ENCODE assay signal across 11 mouse cellular contexts in genomic region chr11:21995534-21996324, GRCm38 (mm10). TPM values are rescaled to one million over a fixed set of nuclear protein-coding genes. Genes with fewer than 3 reads are reported as not detected.
A peak's percentile ranks its signal among the peaks of the same experiment; 100 is the strongest.
DNase-seq lines count a peak whose midpoint lies in the region; ATAC-seq and TF ChIP-seq lines count a peak whose summit lies in the region.
"Had no signal": no experiment of that assay in that cellular context is flagged by ENCODE, and none has a peak within 500 bp of the region (broad histone marks: within the 10 kb centered on the region; RNA-seq: fewer than 3 reads in every experiment).

No protein-coding gene starts in this region.

- no peaks in the 10 kb centered on the region for H3K9me3 ChIP-seq in intestine, embryonic 14.5 days (ENCODE audit: control insufficient read depth, low read length)
- H3K9me3 ChIP-seq in intestine, embryonic 16.5 days (ENCODE audit: control insufficient read depth, low read length) = no peaks in the 10 kb centered on the region; the same call in 1 of the 2 replicates
- H3K9me3 ChIP-seq in forebrain, embryonic 12.5 days = no peaks in the 10 kb centered on the region
- H3K9me3 ChIP-seq in limb, embryonic 14.5 days (ENCODE audit: control insufficient read depth, low read length) = no peaks in the 10 kb centered on the region
- H3K9me3 ChIP-seq: neural tube, embryonic 12.5 days had no signal

- H3K4me3 ChIP-seq in intestine, embryonic 14.5 days (ENCODE audit: low read depth, low read length) = no peak overlapping the region
- no peak overlapping the region for H3K4me3 ChIP-seq in intestine, embryonic 16.5 days (ENCODE audit: low read length)
- peak overlapping the region; percentile 79 for H3K4me3 ChIP-seq in forebrain, embryonic 12.5 days (replicated peaks)
- 0 out of 2 replicates have a peak overlapping the region, but pooled peaks have one; percentile 29 for H3K4me3 ChIP-seq in limb, embryonic 14.5 days (replicated peaks; ENCODE audit: low read length)

- peaks cover under 1% of the 10 kb centered on the region for H3K4me1 ChIP-seq in intestine, embryonic 14.5 days (replicated peaks; ENCODE audit: control insufficient read depth, insufficient read depth, low read length)
- peaks cover 12% of the 10 kb centered on the region for H3K4me1 ChIP-seq in intestine, embryonic 16.5 days (ENCODE audit: control insufficient read depth, insufficient read depth, low read length)
- H3K4me1 ChIP-seq in forebrain, embryonic 12.5 days = peaks cover 67% of the 10 kb centered on the region
- H3K4me1 ChIP-seq in limb, embryonic 14.5 days (ENCODE audit: control insufficient read depth, insufficient read depth, low read length) = 0 out of 2 replicates have a peak, but pooled peaks cover 4% of the 10 kb centered on the region

- H3K9ac ChIP-seq in intestine, embryonic 14.5 days (ENCODE audit: low read length) = no peak overlapping the region
- no peak overlapping the region for H3K9ac ChIP-seq in intestine, embryonic 16.5 days (ENCODE audit: low read depth, low read length)
- peak overlapping the region; percentile 97 for H3K9ac ChIP-seq in forebrain, embryonic 12.5 days
- no peak overlapping the region for H3K9ac ChIP-seq in limb, embryonic 14.5 days (ENCODE audit: low read depth, low read length, severe bottlenecking)
- H3K9ac ChIP-seq: neural tube, embryonic 12.5 days had no signal

- peak; percentile 77 for DNase-seq in intestine, embryonic 14.5 days (ENCODE audit: low spot score)
- peak; percentile 38 for DNase-seq in R1 (ENCODE audit: low read depth, low spot score)
- DNase-seq in limb, embryonic 14.5 days (ENCODE audit: low spot score) = no peak
- no peak for DNase-seq in gastrocnemius, postnatal 25 days
- no peak for DNase-seq in thymus, postnatal 0 days (ENCODE audit: low spot score)
- DNase-seq in frontal cortex, postnatal 14 days (ENCODE audit: low spot score in 2 of 2) = no peak
- DNase-seq: thymus, postnatal 14 days had no signal

- H3K4me2 ChIP-seq in intestine, embryonic 14.5 days (ENCODE audit: low read length) = no peak overlapping the region
- no peak overlapping the region for H3K4me2 ChIP-seq in intestine, embryonic 16.5 days (ENCODE audit: low read depth, low read length)
- H3K4me2 ChIP-seq in forebrain, embryonic 12.5 days = peak overlapping the region; percentile 78
- H3K4me2 ChIP-seq in limb, embryonic 14.5 days (replicated peaks; ENCODE audit: low read depth, low read length, severe bottlenecking) = no peak overlapping the region

- no peak overlapping the region for H3K27ac ChIP-seq in intestine, embryonic 14.5 days (ENCODE audit: low read depth)
- H3K27ac ChIP-seq in intestine, embryonic 16.5 days (ENCODE audit: low read length) = no peak overlapping the region
- H3K27ac ChIP-seq in forebrain, embryonic 12.5 days = peak overlapping the region; percentile 86
- H3K27ac ChIP-seq in limb, embryonic 14.5 days (replicated peaks; ENCODE audit: low read depth, low read length) = no peak overlapping the region
- H3K27ac ChIP-seq: neural tube, embryonic 12.5 days had no signal

- H3K27me3 ChIP-seq in intestine, embryonic 14.5 days (replicated peaks; ENCODE audit: control insufficient read depth, insufficient read depth, low read length) = peaks cover 99% of the 10 kb centered on the region
- H3K27me3 ChIP-seq in intestine, embryonic 16.5 days (replicated peaks; ENCODE audit: control insufficient read depth, insufficient read depth, low read length) = peaks cover 87% of the 10 kb centered on the region
- peaks cover 60% of the 10 kb centered on the region for H3K27me3 ChIP-seq in forebrain, embryonic 12.5 days
- H3K27me3 ChIP-seq in limb, embryonic 14.5 days (ENCODE audit: control insufficient read depth, insufficient read depth, low read length) = peaks cover 84% of the 10 kb centered on the region

- no peaks in the 10 kb centered on the region for H3K36me3 ChIP-seq in intestine, embryonic 14.5 days (ENCODE audit: control insufficient read depth, insufficient read depth, low read length)
- H3K36me3 ChIP-seq in intestine, embryonic 16.5 days (ENCODE audit: control insufficient read depth, insufficient read depth, low read length) = no peaks in the 10 kb centered on the region
- H3K36me3 ChIP-seq in forebrain, embryonic 12.5 days (replicated peaks) = peaks cover 12% of the 10 kb centered on the region; the same call in 1 of the 2 replicates
- no peaks in the 10 kb centered on the region for H3K36me3 ChIP-seq in limb, embryonic 14.5 days (ENCODE audit: control insufficient read depth, insufficient read depth, low read length)
- H3K36me3 ChIP-seq: neural tube, embryonic 12.5 days had no signal

- ATAC-seq in intestine, embryonic 14.5 days (replicated peaks; ENCODE audit: low FRiP score, low TSS enrichment, low read depth) = no peak
- no peak for ATAC-seq in intestine, embryonic 16.5 days
- ATAC-seq in forebrain, embryonic 12.5 days (ENCODE audit: low FRiP score) = no peak
- ATAC-seq in limb, embryonic 14.5 days (ENCODE audit: low FRiP score, low read depth) = no peak

- no peak for TF ChIP-seq POLR2A in limb, embryonic 14.5 days (IDR thresholded peaks at IDR 0.05; ENCODE audit: borderline replicate concordance, extremely low read depth, insufficient read depth, insufficient read length)

- WGBS in intestine, embryonic 14.5 days = 2% methylated on average over 27 of the region's 27 CpGs
- WGBS in intestine, embryonic 16.5 days = 1% methylated on average over 27 of the region's 27 CpGs
- 10% methylated on average over 27 of the region's 27 CpGs for WGBS in forebrain, embryonic 12.5 days
- 5% methylated on average over 27 of the region's 27 CpGs for WGBS in limb, embryonic 14.5 days

RNA-seq across cellular contexts. Expression of gene Otx1, which starts 7.0 kb away (rescaled TPM):
- not detected in 2 replicates for polyA plus RNA-seq in intestine, embryonic 14.5 days (2014; fragmentation: Nextera tagmentation; extraction: Ambion mirVana)
- polyA plus RNA-seq in intestine, embryonic 16.5 days (2015; fragmentation: Nextera tagmentation; extraction: Ambion mirVana) = not detected in 2 replicates
- polyA plus RNA-seq in forebrain, embryonic 12.5 days (2016; fragmentation: Nextera tagmentation; extraction: Ambion mirVana) = 34.2 and 34.9 TPM in 2 replicates
- polyA plus RNA-seq in limb, embryonic 14.5 days (2012; rRNA removed) = 3.3 and 3.4 TPM in 2 replicates
- 2.2 TPM in 2 replicates for polyA plus RNA-seq in limb, embryonic 14.5 days (2014; fragmentation: Nextera tagmentation; extraction: Ambion mirVana)
- not detected for total RNA-seq in gastrocnemius, postnatal 25 days (2021)
- not detected in 2 replicates for polyA plus RNA-seq in thymus, postnatal 0 days (2015; fragmentation: Nextera tagmentation; extraction: Ambion mirVana)
- total RNA-seq: MEL had no signal
- polyA plus RNA-seq: neural tube, embryonic 12.5 days had no signal

Comparison
In these comparisons a context has a peak if more than half of its experiments do, and no peak if none do; other contexts are left out.
1. DNase-seq: peak in intestine, embryonic 14.5 days (single experiment) and R1 (single experiment); none in limb, embryonic 14.5 days (single experiment), gastrocnemius, postnatal 25 days (single experiment), thymus, postnatal 0 days (single experiment) and frontal cortex, postnatal 14 days (0 of 2).
2. H3K4me3 ChIP-seq: peak in forebrain, embryonic 12.5 days (single experiment) and limb, embryonic 14.5 days (single experiment); none in intestine, embryonic 14.5 days (single experiment) and intestine, embryonic 16.5 days (single experiment).